Mouse (Mus musculus) lung, postnatal 0 days (tissue): Measurements from ENCODE around the gene Mllt6.

Experiments
- CTCF ChIP-seq: IDR thresholded peaks from 2 replicates; pipeline ENCODE4 v1.5.1; 2016; ENCODE audit warnings: antibody characterized with exemption, mild to moderate bottlenecking
- EP300 ChIP-seq: IDR thresholded peaks from 2 replicates; pipeline ENCODE4 v1.6.1; 2016; ENCODE audit warnings: antibody characterized with exemption, mild to moderate bottlenecking, control low read depth

DNA sequence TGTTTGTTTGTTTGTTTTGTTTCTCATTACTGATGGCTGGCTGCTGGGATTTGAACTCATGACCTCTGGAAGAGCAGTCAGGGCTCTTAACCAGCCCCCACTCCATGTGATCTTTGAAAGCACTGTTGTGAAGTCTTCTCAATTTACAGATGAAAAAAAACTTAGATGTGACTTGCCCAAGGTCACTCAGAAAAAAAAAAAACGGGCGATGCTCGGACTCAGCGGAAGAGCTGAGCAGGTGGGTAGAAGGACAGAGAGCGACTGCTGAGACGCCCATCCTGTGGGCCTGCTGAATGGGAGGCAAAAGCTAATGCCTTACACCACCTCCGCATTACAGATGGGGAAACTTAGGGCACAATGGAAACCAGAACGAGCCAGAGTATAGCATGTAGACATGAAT is 33.5 kb downstream of the Mllt6 start:
- TF ChIP-seq CTCF (no peak), EP300 (no peak)
